Mouse (Mus musculus): ENCODE results near the gene Gramd4. TPM values are rescaled to one million over a fixed set of nuclear protein-coding genes. Genes with fewer than 3 reads are reported as not detected.

The Gramd4 gene
- total and polyA plus RNA-seq, 3 experiments: 0.17 to 0.66 (median 0.56) TPM

DNA sequence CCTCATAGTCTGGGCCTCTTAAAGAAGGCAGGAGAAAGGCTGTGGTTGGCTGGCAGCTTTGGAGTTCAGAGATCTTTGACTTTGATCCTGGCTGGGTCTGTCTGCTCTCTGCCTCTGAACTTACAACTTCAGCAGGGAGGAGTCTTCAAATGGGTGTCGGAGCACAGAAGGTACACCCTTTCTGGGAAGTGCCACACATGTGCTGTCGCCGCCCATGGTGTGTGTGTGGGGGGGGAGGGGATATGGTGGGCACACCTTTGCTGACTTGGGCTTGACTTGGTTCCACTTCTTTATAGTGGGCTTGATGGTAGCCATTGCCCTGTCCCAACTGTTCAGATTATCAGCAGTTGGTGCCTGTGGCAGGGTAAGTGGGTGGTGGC is 7.3 kb downstream of the Gramd4 start:
- dilution Hi-C loops (cut with MboI; ENCODE audit: extremely low pct_ligation_motif_present, extremely low pct_unique_long_range_greater_than_20kb, low sequenced_read_pairs) (no loop called here), in situ Hi-C loops (cut with MboI; ENCODE audit: low pct_ligation_motif_present, low pct_unique_long_range_greater_than_20kb, low sequenced_read_pairs) (no loop called here)
- no peak for TF ChIP-seq BHLHE40 (IDR thresholded peaks at IDR 0.05; ENCODE audit: low read depth, low read length)
- TF ChIP-seq ZMIZ1 (IDR thresholded peaks at IDR 0.05; ENCODE audit: low read depth, low read length): no peak
- TF ChIP-seq MAX (IDR thresholded peaks at IDR 0.05; ENCODE audit: low read length): no peak
- TF ChIP-seq IRF4 (IDR thresholded peaks at IDR 0.05; ENCODE audit: low read depth, low read length): no peak
- TF ChIP-seq PAX5 (IDR thresholded peaks at IDR 0.05; ENCODE audit: low read length): no peak
- TF ChIP-seq CHD1 (IDR thresholded peaks at IDR 0.05; ENCODE audit: low read depth, low read length): no peak
- no peak for TF ChIP-seq NELFE (IDR thresholded peaks at IDR 0.05; ENCODE audit: low read depth, low read length)
- no peak for TF ChIP-seq HCFC1 (IDR thresholded peaks at IDR 0.05; ENCODE audit: low read depth, low read length)
- TF ChIP-seq MAZ (IDR thresholded peaks at IDR 0.05; ENCODE audit: low read depth, low read length): no peak
- no peak for TF ChIP-seq CHD2 (IDR thresholded peaks at IDR 0.05; ENCODE audit: low read length)
- TF ChIP-seq RCOR1 (conservative IDR thresholded peaks at IDR 0.05; ENCODE audit: low read depth, low read length): no peak
- TF ChIP-seq MYC (IDR thresholded peaks at IDR 0.05; ENCODE audit: low read depth, low read length): no peak
- no peak for TF ChIP-seq ELF1 (IDR thresholded peaks at IDR 0.05; ENCODE audit: low read depth, low read length)
- TF ChIP-seq MEF2A (IDR thresholded peaks at IDR 0.05; ENCODE audit: borderline replicate concordance, low read depth, low read length): no peak
- Histone ChIP-seq H3K9ac (ENCODE audit: insufficient read depth, low read depth) (no peak overlapping the region), H3K4me3 (replicated peaks in 1 of 3; ENCODE audit: low read depth in 2 of 3, low read length in 2 of 3, poor library complexity in 1 of 3) (no peak overlapping the region), H3K4me1 (ENCODE audit: control insufficient read depth in 1 of 2, insufficient read depth in 2 of 2) (peaks cover 18 to 61% of the 10 kb centered on the region in 2 experiments), H3K27ac (ENCODE audit: insufficient read depth, low read depth) (no peak overlapping the region), H3K9me3 (replicated peaks; ENCODE audit: low read length) (peaks cover 2% of the 10 kb centered on the region), H3K36me3 (replicated peaks in 1 of 2; ENCODE audit: control insufficient read depth in 1 of 2, insufficient read depth in 1 of 2, low read length in 1 of 2) (no peaks in the 10 kb centered on the region), H3K79me2 (replicated peaks; ENCODE audit: control insufficient read depth, extremely low read depth, insufficient read depth, poor library complexity, severe bottlenecking) (no peaks in the 10 kb centered on the region), H3K4me2 (ENCODE audit: insufficient read depth, low read depth, poor library complexity, severe bottlenecking) (no peak overlapping the region), H3K27me3 (replicated peaks) (peaks cover 21% of the 10 kb centered on the region)
- DNase-seq (ENCODE audit: extremely low read depth): no peak

DNA sequence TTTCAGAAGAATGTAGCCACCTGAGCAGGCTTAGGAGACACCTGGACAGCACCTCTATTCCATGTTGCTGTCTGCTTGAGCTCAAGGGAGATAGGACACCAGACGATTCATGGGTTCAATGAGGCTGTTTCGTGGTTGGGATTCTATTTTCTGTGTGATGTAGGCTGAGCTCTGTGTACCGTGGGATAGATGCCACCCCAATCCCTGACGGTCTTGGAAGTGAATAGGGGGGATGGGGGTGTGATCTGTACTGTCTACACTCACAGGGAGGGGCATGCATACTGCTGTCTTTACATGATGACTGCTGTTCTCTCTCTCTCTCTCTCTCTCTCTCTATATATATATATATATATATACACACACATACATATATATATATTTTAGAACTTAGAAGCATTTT is 7.9 kb downstream of the Gramd4 start:
- DNase-seq (ENCODE audit: extremely low read depth): no peak
- Histone ChIP-seq H3K27ac (ENCODE audit: insufficient read depth, low read depth) (no peak overlapping the region), H3K4me2 (ENCODE audit: insufficient read depth, low read depth, poor library complexity, severe bottlenecking) (no peak overlapping the region), H3K4me3 (replicated peaks in 1 of 3; ENCODE audit: low read depth in 2 of 3, low read length in 2 of 3, poor library complexity in 1 of 3) (no peak overlapping the region), H3K79me2 (replicated peaks; ENCODE audit: control insufficient read depth, extremely low read depth, insufficient read depth, poor library complexity, severe bottlenecking) (no peaks in the 10 kb centered on the region), H3K9ac (ENCODE audit: insufficient read depth, low read depth) (no peak overlapping the region), H3K27me3 (replicated peaks) (peaks cover 21% of the 10 kb centered on the region), H3K4me1 (ENCODE audit: control insufficient read depth in 1 of 2, insufficient read depth in 2 of 2) (peaks cover 18 to 65% of the 10 kb centered on the region in 2 experiments), H3K36me3 (replicated peaks in 1 of 2; ENCODE audit: control insufficient read depth in 1 of 2, insufficient read depth in 1 of 2, low read length in 1 of 2) (no peaks in the 10 kb centered on the region), H3K9me3 (replicated peaks; ENCODE audit: low read length) (peaks cover 2% of the 10 kb centered on the region)
- dilution Hi-C loops (cut with MboI; ENCODE audit: extremely low pct_ligation_motif_present, extremely low pct_unique_long_range_greater_than_20kb, low sequenced_read_pairs): no loop called here
- TF ChIP-seq RCOR1 (conservative IDR thresholded peaks at IDR 0.05; ENCODE audit: low read depth, low read length): no peak
- no peak for TF ChIP-seq USF1 (IDR thresholded peaks at IDR 0.05; ENCODE audit: low read depth, low read length)
- TF ChIP-seq MAX (IDR thresholded peaks at IDR 0.05; ENCODE audit: low read length): no peak
- TF ChIP-seq MYC (IDR thresholded peaks at IDR 0.05; ENCODE audit: low read depth, low read length): no peak
- no peak for TF ChIP-seq SMC3 (IDR thresholded peaks at IDR 0.05; ENCODE audit: low read depth, low read length)
- no peak for TF ChIP-seq ELF1 (IDR thresholded peaks at IDR 0.05; ENCODE audit: low read depth, low read length)
- no peak for TF ChIP-seq HCFC1 (IDR thresholded peaks at IDR 0.05; ENCODE audit: low read depth, low read length)
- in situ Hi-C loops (cut with MboI; ENCODE audit: low pct_ligation_motif_present, low pct_unique_long_range_greater_than_20kb, low sequenced_read_pairs): no loop called here
